Mouse (Mus musculus) adrenal gland, postnatal 14 days (tissue): ENCODE measurements at regions not wholly inside any gene's neighbourhood (a gene's known extent, or its start where the extent isn't known, plus 50 kb on each side); places are given as distances from the start of the nearest gene placed in this dataset.
"Not testable (repeated sequence)": the region's sequence is repeated elsewhere in the genome, so short reads cannot be mapped to it uniquely, and the experiment has no call there.

Experiments
- DNase-seq: peaks from one replicate; pipeline ENCODE4 v3.0.0; 2021; ENCODE audit warnings: mixed read lengths

- peak; percentile 41 for DNase-seq
These were observed 216.2 kb upstream of the Sesn3 start for GRCm38 (mm10) chr9:14058592-14059227.

GRCm38 (mm10) chr9:14059228-14059779, 215.6 kb upstream of the Sesn3 start:
- DNase-seq, result no peak

- DNase-seq, result no peak
These were observed 214.6 kb upstream of the Sesn3 start for GRCm38 (mm10) chr9:14060257-14060656.

GRCm38 (mm10) chr9:14061389-14061788, 213.5 kb upstream of the Sesn3 start:
- DNase-seq, result no peak

- DNase-seq, result peak; percentile 47
These were observed 213.0 kb upstream of the Sesn3 start for GRCm38 (mm10) chr9:14061840-14062239.

- no peak for DNase-seq
These were observed 212.2 kb upstream of the Sesn3 start for GRCm38 (mm10) chr9:14062706-14063105.

GRCm38 (mm10) chr9:14066741-14067140, 208.1 kb upstream of the Sesn3 start:
- DNase-seq, result not testable (repeated sequence)

GRCm38 (mm10) chr9:14069076-14069475, 205.8 kb upstream of the Sesn3 start:
- no peak for DNase-seq

- DNase-seq, result no peak
These were observed 205.1 kb upstream of the Sesn3 start for GRCm38 (mm10) chr9:14069770-14070169.

- DNase-seq, result no peak
These were observed 203.1 kb upstream of the Sesn3 start for GRCm38 (mm10) chr9:14071728-14072127.

GRCm38 (mm10) chr9:14072950-14073349, 201.9 kb upstream of the Sesn3 start:
- DNase-seq, result no peak

- DNase-seq, result peak; percentile 31
These were observed 200.6 kb upstream of the Sesn3 start for GRCm38 (mm10) chr9:14074273-14074672.

- not testable (repeated sequence) for DNase-seq
These were observed 200.0 kb upstream of the Sesn3 start for GRCm38 (mm10) chr9:14074866-14075265.

- peak; percentile 92 for DNase-seq
These were observed 199.4 kb upstream of the Sesn3 start for GRCm38 (mm10) chr9:14075452-14075851.

GRCm38 (mm10) chr9:14075868-14076267, 199.0 kb upstream of the Sesn3 start:
- no peak for DNase-seq

- DNase-seq, result peak; percentile 45
These were observed 198.1 kb upstream of the Sesn3 start for GRCm38 (mm10) chr9:14076728-14077127.

- no peak for DNase-seq
These were observed 193.7 kb upstream of the Sesn3 start for GRCm38 (mm10) chr9:14081138-14081537.

- no peak for DNase-seq
These were observed 188.7 kb upstream of the Sesn3 start for GRCm38 (mm10) chr9:14086201-14086600.

- DNase-seq, result no peak
These were observed 188.3 kb upstream of the Sesn3 start for GRCm38 (mm10) chr9:14086611-14087010.

GRCm38 (mm10) chr9:14087874-14088273, 187.0 kb upstream of the Sesn3 start:
- no peak for DNase-seq

- DNase-seq, result peak; percentile 66
These were observed 185.0 kb upstream of the Sesn3 start for GRCm38 (mm10) chr9:14089791-14090256.

- DNase-seq, result no peak
These were observed 184.4 kb upstream of the Sesn3 start for GRCm38 (mm10) chr9:14090454-14090853.

- no peak for DNase-seq
These were observed 183.6 kb upstream of the Sesn3 start for GRCm38 (mm10) chr9:14091099-14091930.
